Mouse (Mus musculus): Measurements from ENCODE around the gene Hist1h3e. TPM values are rescaled to one million over a fixed set of nuclear protein-coding genes. Genes with fewer than 3 reads are reported as not detected.
"Not testable (repeated sequence)": the region's sequence is repeated elsewhere in the genome, so short reads cannot be mapped to it uniquely, and the experiment has no call there.

Hist1h3e gene
- polyA plus RNA-seq, 1 experiment: 2.8 TPM

DNA sequence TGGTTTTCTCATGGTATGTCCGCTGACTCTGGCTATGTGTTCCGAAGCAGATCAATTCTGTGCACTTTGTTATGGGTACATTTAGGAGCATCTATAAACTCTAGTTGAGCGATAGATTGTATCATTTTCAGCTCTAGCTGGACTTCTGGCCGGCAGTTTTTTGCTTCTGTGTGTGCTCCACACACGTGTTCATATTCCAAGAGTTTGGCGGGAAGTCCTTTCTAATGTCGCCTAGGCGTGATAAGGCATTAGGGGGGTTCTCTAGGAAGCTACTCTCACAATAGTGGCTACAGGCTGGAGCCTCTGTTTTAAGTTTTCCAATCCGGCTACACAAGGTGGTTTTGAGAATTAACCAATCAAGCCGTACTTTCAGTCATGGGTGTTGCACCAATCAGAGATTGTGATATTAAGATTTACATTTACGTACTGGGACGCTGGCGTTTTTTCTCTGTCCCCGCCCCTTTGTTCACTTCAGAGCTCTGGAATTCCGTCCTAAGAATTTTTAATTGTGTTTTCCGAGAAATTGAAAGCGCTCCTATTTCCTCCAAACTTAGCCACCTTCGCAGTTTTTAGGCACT, 6.2 kb downstream of the Hist1h3e start:
- Histone ChIP-seq H3K36me3 (ENCODE audit: control insufficient read depth, insufficient read depth, low read length) (no peaks in the 10 kb centered on the region), H3K4me1 (ENCODE audit: control insufficient read depth, insufficient read depth, low read length) (peaks cover 3% of the 10 kb centered on the region), H3K4me3 (ENCODE audit: control insufficient read depth, low read depth, low read length) (peak overlapping the region; percentile 66), H3K27me3 (ENCODE audit: control insufficient read depth, insufficient read depth, low read length) (no peaks in the 10 kb centered on the region), H3K27ac (ENCODE audit: control insufficient read depth, insufficient read depth, low read depth, low read length) (peak overlapping the region; percentile 76)
- TF ChIP-seq POLR2A (IDR thresholded peaks at IDR 0.05; ENCODE audit: control insufficient read depth, low read depth, low read length) (no peak), CTCF (IDR thresholded peaks at IDR 0.05; ENCODE audit: control insufficient read depth, insufficient read depth, insufficient replicate concordance, low read depth, low read length) (no peak)

DNA sequence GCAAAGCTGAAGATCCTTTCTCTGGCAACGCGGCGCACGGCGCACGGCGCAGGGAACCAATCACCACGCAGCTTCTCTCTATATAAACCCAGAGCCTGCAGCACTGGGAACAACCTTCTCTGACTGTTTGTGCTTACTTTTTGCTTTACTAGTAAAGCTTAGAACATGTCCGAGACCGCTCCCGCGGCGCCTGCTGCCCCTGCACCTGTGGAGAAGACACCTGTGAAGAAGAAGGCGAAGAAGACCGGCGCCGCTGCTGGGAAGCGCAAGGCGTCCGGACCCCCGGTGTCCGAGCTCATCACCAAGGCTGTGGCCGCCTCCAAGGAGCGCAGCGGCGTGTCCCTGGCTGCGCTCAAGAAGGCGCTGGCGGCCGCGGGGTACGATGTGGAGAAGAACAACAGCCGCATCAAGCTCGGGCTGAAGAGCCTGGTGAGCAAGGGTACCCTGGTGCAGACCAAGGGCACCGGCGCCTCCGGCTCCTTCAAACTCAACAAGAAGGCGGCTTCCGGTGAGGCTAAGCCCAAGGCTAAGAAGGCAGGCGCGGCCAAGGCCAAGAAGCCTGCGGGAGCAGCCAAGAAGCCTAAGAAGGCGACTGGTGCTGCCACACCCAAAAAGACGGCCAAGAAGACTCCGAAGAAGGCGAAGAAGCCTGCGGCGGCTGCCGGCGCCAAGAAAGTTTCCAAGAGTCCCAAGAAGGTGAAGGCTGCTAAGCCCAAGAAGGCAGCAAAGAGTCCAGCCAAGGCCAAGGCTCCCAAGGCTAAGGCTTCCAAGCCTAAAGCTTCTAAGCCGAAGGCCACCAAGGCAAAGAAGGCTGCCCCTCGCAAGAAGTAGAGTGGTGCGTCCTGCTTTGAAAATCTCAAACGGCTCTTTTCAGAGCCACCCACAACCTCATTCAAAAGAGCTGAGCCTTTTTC, 7.0 kb downstream of the Hist1h3e start:
- H3K4me1 ChIP-seq (ENCODE audit: control insufficient read depth, insufficient read depth, low read length): peaks cover 3% of the 10 kb centered on the region
- H3K27ac ChIP-seq (ENCODE audit: control insufficient read depth, insufficient read depth, low read depth, low read length): peak overlapping the region; percentile 76
- H3K36me3 ChIP-seq (ENCODE audit: control insufficient read depth, insufficient read depth, low read length): no peaks in the 10 kb centered on the region
- H3K27me3 ChIP-seq (ENCODE audit: control insufficient read depth, insufficient read depth, low read length): no peaks in the 10 kb centered on the region
- H3K4me3 ChIP-seq (ENCODE audit: control insufficient read depth, low read depth, low read length): peak overlapping the region; percentile 66
- no peak for TF ChIP-seq CTCF (IDR thresholded peaks at IDR 0.05; ENCODE audit: control insufficient read depth, insufficient read depth, insufficient replicate concordance, low read depth, low read length)
- peak; percentile 39; the same call in 1 of the 2 replicates for TF ChIP-seq POLR2A (IDR thresholded peaks at IDR 0.05; ENCODE audit: control insufficient read depth, low read depth, low read length)

DNA sequence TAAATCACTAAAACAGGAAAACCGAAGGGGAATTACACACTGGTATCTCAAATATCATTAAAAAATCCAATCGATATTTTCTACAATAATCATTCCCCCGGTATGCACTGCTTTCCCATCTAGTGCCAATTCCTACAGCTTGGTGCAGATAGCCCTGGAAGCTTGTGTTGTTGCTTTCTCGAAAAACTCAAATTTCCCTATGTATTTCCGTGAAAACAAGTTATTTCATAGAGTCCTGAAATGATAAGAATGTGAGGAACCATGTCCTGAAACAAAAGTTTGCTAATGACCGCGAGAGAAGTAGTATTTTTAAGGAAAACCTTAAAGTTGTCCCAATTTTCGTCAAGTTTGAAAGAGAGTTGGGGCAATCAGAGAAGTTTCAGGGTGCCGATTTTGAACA, 7.8 kb downstream of the Hist1h3e start:
- Histone ChIP-seq H3K4me3 (ENCODE audit: control insufficient read depth, low read depth, low read length) (no peak overlapping the region), H3K4me1 (ENCODE audit: control insufficient read depth, insufficient read depth, low read length) (peaks cover 3% of the 10 kb centered on the region), H3K36me3 (ENCODE audit: control insufficient read depth, insufficient read depth, low read length) (no peaks in the 10 kb centered on the region), H3K27me3 (ENCODE audit: control insufficient read depth, insufficient read depth, low read length) (no peaks in the 10 kb centered on the region), H3K27ac (ENCODE audit: control insufficient read depth, insufficient read depth, low read depth, low read length) (no peak overlapping the region)
- TF ChIP-seq CTCF (IDR thresholded peaks at IDR 0.05; ENCODE audit: control insufficient read depth, insufficient read depth, insufficient replicate concordance, low read depth, low read length) (no peak), POLR2A (IDR thresholded peaks at IDR 0.05; ENCODE audit: control insufficient read depth, low read depth, low read length) (no peak)

DNA sequence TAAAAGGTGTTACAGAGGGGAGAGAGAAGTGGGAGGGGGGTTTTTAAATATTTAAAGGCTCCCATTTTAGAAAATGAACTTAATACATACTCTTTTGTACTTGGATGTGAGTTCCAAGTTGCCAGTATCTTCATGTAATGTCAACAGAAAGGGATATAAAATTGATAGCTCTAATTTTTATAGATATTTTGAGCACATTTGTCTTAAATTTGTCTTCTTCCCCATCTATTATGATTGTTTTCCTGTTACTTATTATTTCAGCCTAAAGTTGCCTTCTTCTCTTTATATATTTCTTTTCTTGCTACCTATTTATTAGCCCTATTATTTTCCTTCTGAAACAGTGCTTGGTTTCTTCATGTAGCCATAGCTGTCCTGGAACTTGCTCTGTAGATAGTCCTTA, 9.2 kb downstream of the Hist1h3e start, which contains the start of gene Hist1h1d:
Gene Hist1h1d, plus strand, starts transcription at position 301 of the 400 bp plus-strand sequence.
- Histone ChIP-seq H3K36me3 (ENCODE audit: control insufficient read depth, insufficient read depth, low read length) (no peaks in the 10 kb centered on the region), H3K27me3 (ENCODE audit: control insufficient read depth, insufficient read depth, low read length) (no peaks in the 10 kb centered on the region), H3K4me1 (ENCODE audit: control insufficient read depth, insufficient read depth, low read length) (peaks cover 3% of the 10 kb centered on the region), H3K27ac (ENCODE audit: control insufficient read depth, insufficient read depth, low read depth, low read length) (no peak within 1 kb of the TSS), H3K4me3 (ENCODE audit: control insufficient read depth, low read depth, low read length) (no peak within 1 kb of the TSS)
- TF ChIP-seq CTCF (IDR thresholded peaks at IDR 0.05; ENCODE audit: control insufficient read depth, insufficient read depth, insufficient replicate concordance, low read depth, low read length): no peak
- TF ChIP-seq POLR2A (IDR thresholded peaks at IDR 0.05; ENCODE audit: control insufficient read depth, low read depth, low read length): no peak

DNA sequence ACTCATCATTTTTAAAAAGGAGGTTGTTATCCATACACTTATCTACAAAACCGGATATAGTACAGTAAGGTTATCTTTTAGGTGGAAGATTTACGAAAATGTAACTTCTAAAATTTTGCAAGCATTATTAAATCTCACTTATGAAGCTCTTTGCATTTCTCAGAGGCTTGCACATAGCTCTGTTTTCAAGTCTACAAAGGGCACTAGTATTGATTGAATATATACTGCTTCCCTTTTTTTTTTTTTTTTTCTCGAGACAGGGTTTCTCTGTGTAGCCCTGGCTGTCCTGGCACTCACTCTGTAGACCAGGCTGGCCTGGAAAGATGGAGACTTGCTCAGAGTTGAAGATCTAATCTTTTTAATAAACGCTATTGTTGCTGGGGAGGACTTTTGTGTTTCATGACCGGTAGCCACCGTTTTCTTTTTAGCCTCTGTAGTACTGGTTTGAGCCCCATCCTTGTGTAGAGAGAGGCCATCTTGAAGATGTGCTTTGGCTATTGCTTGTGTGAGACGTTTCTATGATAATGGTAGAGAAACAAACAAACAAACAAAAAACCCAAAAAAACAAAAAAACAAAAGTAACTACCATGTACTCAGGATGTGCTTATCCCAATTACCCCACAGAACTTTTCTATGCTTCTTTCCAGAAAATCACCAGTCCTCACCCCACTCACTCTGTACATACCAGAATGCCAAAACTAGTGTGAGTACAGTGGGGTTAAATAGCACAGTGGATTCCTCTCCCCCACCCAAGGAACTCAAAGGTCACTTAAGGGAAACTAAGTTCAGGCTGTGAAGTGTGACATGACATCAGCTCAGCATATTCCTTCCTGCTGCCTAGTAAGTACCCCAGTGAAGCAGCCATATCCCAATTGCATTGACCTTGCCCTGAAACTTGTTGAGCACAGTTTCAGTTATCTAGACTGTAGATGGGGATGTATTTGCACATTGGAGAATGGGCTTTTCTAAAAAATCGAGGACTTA, 9.9 kb downstream of the Hist1h3e start:
- H3K4me3 ChIP-seq (ENCODE audit: control insufficient read depth, low read depth, low read length): no peak overlapping the region
- no peaks in the 10 kb centered on the region for H3K27me3 ChIP-seq (ENCODE audit: control insufficient read depth, insufficient read depth, low read length)
- peaks cover 3% of the 10 kb centered on the region for H3K4me1 ChIP-seq (ENCODE audit: control insufficient read depth, insufficient read depth, low read length)
- H3K36me3 ChIP-seq (ENCODE audit: control insufficient read depth, insufficient read depth, low read length): no peaks in the 10 kb centered on the region
- TF ChIP-seq POLR2A (IDR thresholded peaks at IDR 0.05; ENCODE audit: control insufficient read depth, low read depth, low read length) (no peak), CTCF (IDR thresholded peaks at IDR 0.05; ENCODE audit: control insufficient read depth, insufficient read depth, insufficient replicate concordance, low read depth, low read length) (no peak)
- no peak overlapping the region for H3K27ac ChIP-seq (ENCODE audit: control insufficient read depth, insufficient read depth, low read depth, low read length)

DNA sequence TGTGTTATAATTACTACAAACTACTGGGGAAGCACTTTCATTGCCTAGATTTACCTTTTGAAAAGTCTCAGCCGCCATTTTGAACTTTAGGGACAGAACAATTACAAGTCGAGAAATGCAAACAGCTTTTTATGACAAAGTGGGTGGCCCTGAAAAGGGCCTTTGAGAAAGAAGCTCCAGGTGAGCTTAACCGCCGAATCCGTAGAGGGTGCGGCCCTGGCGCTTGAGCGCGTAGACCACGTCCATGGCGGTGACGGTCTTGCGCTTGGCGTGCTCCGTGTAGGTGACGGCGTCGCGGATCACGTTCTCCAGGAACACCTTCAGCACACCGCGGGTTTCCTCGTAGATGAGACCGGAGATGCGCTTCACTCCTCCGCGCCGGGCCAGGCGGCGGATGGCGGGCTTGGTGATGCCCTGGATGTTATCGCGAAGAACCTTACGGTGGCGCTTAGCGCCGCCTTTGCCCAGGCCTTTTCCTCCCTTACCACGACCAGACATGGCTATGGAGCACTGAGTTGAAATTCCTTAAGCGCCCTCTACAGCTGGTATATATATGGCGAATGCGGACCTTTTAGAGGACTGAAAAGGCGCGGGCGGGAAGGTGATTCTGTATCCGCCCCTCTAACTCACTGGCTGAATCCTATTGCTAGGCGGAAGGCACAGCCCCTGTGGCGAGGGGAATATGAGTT, 10.9 kb downstream of the Hist1h3e start, which contains the start of gene Hist1h4f:
Gene Hist1h4f, minus strand, starts transcription at position 503 of the 689 bp plus-strand sequence.
- H3K4me1 ChIP-seq (ENCODE audit: control insufficient read depth, insufficient read depth, low read length); H3K27me3 ChIP-seq (ENCODE audit: control insufficient read depth, insufficient read depth, low read length); H3K36me3 ChIP-seq (ENCODE audit: control insufficient read depth, insufficient read depth, low read length): not testable (repeated sequence)
- Histone ChIP-seq H3K27ac (ENCODE audit: control insufficient read depth, insufficient read depth, low read depth, low read length) (peak within 1 kb of the TSS; percentile 36; the same call in 1 of the 2 replicates), H3K4me3 (ENCODE audit: control insufficient read depth, low read depth, low read length) (peak within 1 kb of the TSS; percentile 66)
- peak; percentile 51; the same call in 1 of the 2 replicates for TF ChIP-seq POLR2A (IDR thresholded peaks at IDR 0.05; ENCODE audit: control insufficient read depth, low read depth, low read length)

Measured in testis, adult 2 months (tissue).